In genomic region chr5:31241522-31242034, GRCm38 (mm10) we compare ENCODE assay signal across 8 mouse cellular contexts. TPM values are rescaled to one million over a fixed set of nuclear protein-coding genes. Genes with fewer than 3 reads are reported as not detected.
A peak's percentile ranks its signal among the peaks of the same experiment; 100 is the strongest.
DNase-seq lines count a peak whose midpoint lies in the region; ATAC-seq and TF ChIP-seq lines count a peak whose summit lies in the region.

No protein-coding gene starts in this region.

- H3K36me3 ChIP-seq in lung, embryonic 14.5 days (ENCODE audit: insufficient read depth) = peaks cover 33% of the 10 kb centered on the region
- peaks cover 30% of the 10 kb centered on the region for H3K36me3 ChIP-seq in embryonic facial prominence, embryonic 14.5 days (ENCODE audit: control insufficient read depth, insufficient read depth, low read length)
- H3K36me3 ChIP-seq in intestine, postnatal 0 days (ENCODE audit: control insufficient read depth, insufficient read depth) = peaks cover 29% of the 10 kb centered on the region
- H3K36me3 ChIP-seq in neural tube, embryonic 15.5 days = peaks cover 29% of the 10 kb centered on the region

- intact Hi-C loops in left cerebral cortex, postnatal 4 days (cut with DNase I) = no loop called here

- H3K27ac ChIP-seq in lung, embryonic 14.5 days (ENCODE audit: low read depth) = peak overlapping the region; percentile 98; the same call in 1 of the 2 replicates
- peak overlapping the region; percentile 98 for H3K27ac ChIP-seq in embryonic facial prominence, embryonic 14.5 days (replicated peaks; ENCODE audit: low read depth, low read length)
- H3K27ac ChIP-seq in intestine, postnatal 0 days (ENCODE audit: low read depth, low read length) = peak overlapping the region; percentile 100
- peak overlapping the region; percentile 99 for H3K27ac ChIP-seq in neural tube, embryonic 15.5 days (replicated peaks)

- H3K4me3 ChIP-seq in lung, embryonic 14.5 days (ENCODE audit: low read depth, low read length) = peak overlapping the region; percentile 95
- H3K4me3 ChIP-seq in embryonic facial prominence, embryonic 14.5 days (ENCODE audit: low read depth, low read length) = peak overlapping the region; percentile 88
- peak overlapping the region; percentile 98 for H3K4me3 ChIP-seq in intestine, postnatal 0 days (ENCODE audit: low read depth, low read length)
- H3K4me3 ChIP-seq in neural tube, embryonic 15.5 days (replicated peaks) = peak overlapping the region; percentile 95

- peak overlapping the region; percentile 95 for H3K9ac ChIP-seq in lung, embryonic 14.5 days
- H3K9ac ChIP-seq in embryonic facial prominence, embryonic 14.5 days (ENCODE audit: low read depth, low read length) = peak overlapping the region; percentile 98
- peak overlapping the region; percentile 98 for H3K9ac ChIP-seq in intestine, postnatal 0 days (ENCODE audit: low read depth, low read length)
- peak overlapping the region; percentile 98 for H3K9ac ChIP-seq in neural tube, embryonic 15.5 days (replicated peaks)

- TF ChIP-seq CTCF in lung, embryonic 14.5 days (IDR thresholded peaks at IDR 0.05; ENCODE audit: low read depth) = no peak
- TF ChIP-seq CTCF in intestine, postnatal 0 days (IDR thresholded peaks at IDR 0.05; ENCODE audit: low read depth) = no peak

- peaks cover 6% of the 10 kb centered on the region; the same call in 1 of the 2 replicates for H3K4me1 ChIP-seq in lung, embryonic 14.5 days (ENCODE audit: insufficient read depth)
- H3K4me1 ChIP-seq in embryonic facial prominence, embryonic 14.5 days (ENCODE audit: control insufficient read depth, insufficient read depth, low read length) = peaks cover 3% of the 10 kb centered on the region; the same call in 1 of the 2 replicates
- 0 out of 2 replicates have a peak, but pooled peaks cover 7% of the 10 kb centered on the region for H3K4me1 ChIP-seq in intestine, postnatal 0 days (replicated peaks; ENCODE audit: control insufficient read depth, insufficient read depth, low read length)
- peaks cover 25% of the 10 kb centered on the region for H3K4me1 ChIP-seq in neural tube, embryonic 15.5 days

- no peak for DNase-seq in lung, embryonic 14.5 days
- no peak for DNase-seq in lung, postnatal 36 days
- DNase-seq in embryonic facial prominence, embryonic 14.5 days (ENCODE audit: low spot score) = no peak
- DNase-seq in natural killer cell, adult 2 months (ENCODE audit: low spot score in 2 of 2) = no peak
- DNase-seq in kidney, adult 18-20 months = no peak
- no peak for DNase-seq in left cerebral cortex, postnatal 4 days

- peak overlapping the region; percentile 73 for H3K4me2 ChIP-seq in lung, embryonic 14.5 days
- peak overlapping the region; percentile 65 for H3K4me2 ChIP-seq in embryonic facial prominence, embryonic 14.5 days (ENCODE audit: low read depth, low read length)
- H3K4me2 ChIP-seq in intestine, postnatal 0 days (replicated peaks; ENCODE audit: low read depth) = peak overlapping the region; percentile 73
- H3K4me2 ChIP-seq in neural tube, embryonic 15.5 days = peak overlapping the region; percentile 64

- H3K27me3 ChIP-seq in lung, embryonic 14.5 days (ENCODE audit: insufficient read depth, low read length) = no peaks in the 10 kb centered on the region
- H3K27me3 ChIP-seq in embryonic facial prominence, embryonic 14.5 days (replicated peaks; ENCODE audit: control insufficient read depth, insufficient read depth, low read length) = no peaks in the 10 kb centered on the region
- H3K27me3 ChIP-seq in intestine, postnatal 0 days (replicated peaks; ENCODE audit: control insufficient read depth, insufficient read depth, low read length) = no peaks in the 10 kb centered on the region
- H3K27me3 ChIP-seq in neural tube, embryonic 15.5 days (replicated peaks) = no peaks in the 10 kb centered on the region

- under 1% methylated on average over 13 of the region's 13 CpGs for WGBS in lung, embryonic 14.5 days
- WGBS in embryonic facial prominence, embryonic 14.5 days = under 1% methylated on average over 13 of the region's 13 CpGs
- WGBS in intestine, postnatal 0 days = under 1% methylated on average over 13 of the region's 13 CpGs
- WGBS in neural tube, embryonic 15.5 days = under 1% methylated on average over 13 of the region's 13 CpGs

- ATAC-seq in lung, embryonic 14.5 days (ENCODE audit: insufficient read depth) = no peak
- no peak for ATAC-seq in embryonic facial prominence, embryonic 14.5 days (ENCODE audit: low read depth)
- no peak for ATAC-seq in intestine, postnatal 0 days
- ATAC-seq in neural tube, embryonic 15.5 days (ENCODE audit: low FRiP score) = no peak; the same call in 1 of the 2 replicates

- H3K9me3 ChIP-seq in lung, embryonic 14.5 days (ENCODE audit: low read depth, low read length) = no peaks in the 10 kb centered on the region
- H3K9me3 ChIP-seq in embryonic facial prominence, embryonic 14.5 days (ENCODE audit: control insufficient read depth, low read length) = 0 out of 2 replicates have a peak, but pooled peaks cover 2% of the 10 kb centered on the region
- H3K9me3 ChIP-seq in intestine, postnatal 0 days (ENCODE audit: control insufficient read depth) = no peaks in the 10 kb centered on the region
- H3K9me3 ChIP-seq in neural tube, embryonic 15.5 days (replicated peaks) = no peaks in the 10 kb centered on the region

RNA-seq across cellular contexts. Expression of gene Gm9970, which starts 0.5 kb away (rescaled TPM):
- polyA plus RNA-seq in lung, embryonic 14.5 days (2014; fragmentation: Nextera tagmentation; extraction: Ambion mirVana) = 0.37 and 0.38 TPM in 2 replicates
- polyA plus RNA-seq in embryonic facial prominence, embryonic 14.5 days (2014; fragmentation: Nextera tagmentation; extraction: Ambion mirVana) = 0.68 and 0.83 TPM in 2 replicates
- 0.51 and 0.70 TPM in 2 replicates for polyA plus RNA-seq in intestine, postnatal 0 days (2015; fragmentation: Nextera tagmentation; extraction: Ambion mirVana)
- 0.36 and 0.51 TPM in 2 replicates for polyA plus RNA-seq in neural tube, embryonic 15.5 days (2015; fragmentation: Nextera tagmentation; extraction: Ambion mirVana)
- total RNA-seq in left cerebral cortex, postnatal 4 days (2021) = not detected

RNA-seq across cellular contexts. Expression of gene Nrbp1, which starts 0.9 kb away (rescaled TPM):
- polyA plus RNA-seq in lung, embryonic 14.5 days (2014; fragmentation: Nextera tagmentation; extraction: Ambion mirVana) = 158 and 165 TPM in 2 replicates
- polyA plus RNA-seq in embryonic facial prominence, embryonic 14.5 days (2014; fragmentation: Nextera tagmentation; extraction: Ambion mirVana) = 157 and 172 TPM in 2 replicates
- polyA plus RNA-seq in intestine, postnatal 0 days (2015; fragmentation: Nextera tagmentation; extraction: Ambion mirVana) = 96.4 and 99.6 TPM in 2 replicates
- polyA plus RNA-seq in neural tube, embryonic 15.5 days (2015; fragmentation: Nextera tagmentation; extraction: Ambion mirVana) = 166 and 168 TPM in 2 replicates
- 10 to 100 TPM; 91.8 to 94.3 TPM for total RNA-seq in left cerebral cortex, postnatal 4 days (2021)

RNA-seq across cellular contexts. Expression of gene Krtcap3, which starts 9.9 kb away (rescaled TPM):
- polyA plus RNA-seq in lung, embryonic 14.5 days (2014; fragmentation: Nextera tagmentation; extraction: Ambion mirVana) = 31.1 and 32.0 TPM in 2 replicates
- polyA plus RNA-seq in embryonic facial prominence, embryonic 14.5 days (2014; fragmentation: Nextera tagmentation; extraction: Ambion mirVana) = 14.8 and 15.2 TPM in 2 replicates
- 105 and 108 TPM in 2 replicates for polyA plus RNA-seq in intestine, postnatal 0 days (2015; fragmentation: Nextera tagmentation; extraction: Ambion mirVana)
- polyA plus RNA-seq in neural tube, embryonic 15.5 days (2015; fragmentation: Nextera tagmentation; extraction: Ambion mirVana) = 3.0 and 11.2 TPM in 2 replicates
- total RNA-seq in left cerebral cortex, postnatal 4 days (2021) = 1 to 10 TPM; 2.2 to 3.1 TPM

RNA-seq across cellular contexts. Expression of gene Ppm1g, which starts 21.1 kb away (rescaled TPM):
- polyA plus RNA-seq in lung, embryonic 14.5 days (2014; fragmentation: Nextera tagmentation; extraction: Ambion mirVana) = 144 and 148 TPM in 2 replicates
- polyA plus RNA-seq in embryonic facial prominence, embryonic 14.5 days (2014; fragmentation: Nextera tagmentation; extraction: Ambion mirVana) = 102 and 107 TPM in 2 replicates
- 54.8 and 55.4 TPM in 2 replicates for polyA plus RNA-seq in intestine, postnatal 0 days (2015; fragmentation: Nextera tagmentation; extraction: Ambion mirVana)
- 167 and 173 TPM in 2 replicates for polyA plus RNA-seq in neural tube, embryonic 15.5 days (2015; fragmentation: Nextera tagmentation; extraction: Ambion mirVana)
- total RNA-seq in left cerebral cortex, postnatal 4 days (2021) = 100 to 1,000 TPM; 144 to 146 TPM

RNA-seq across cellular contexts. Expression of gene Zfp513, which starts 39.5 kb away (rescaled TPM):
- 5.4 and 7.1 TPM in 2 replicates for polyA plus RNA-seq in lung, embryonic 14.5 days (2014; fragmentation: Nextera tagmentation; extraction: Ambion mirVana)
- 5.4 and 5.8 TPM in 2 replicates for polyA plus RNA-seq in embryonic facial prominence, embryonic 14.5 days (2014; fragmentation: Nextera tagmentation; extraction: Ambion mirVana)
- 6.8 and 7.3 TPM in 2 replicates for polyA plus RNA-seq in intestine, postnatal 0 days (2015; fragmentation: Nextera tagmentation; extraction: Ambion mirVana)
- 14.2 and 14.9 TPM in 2 replicates for polyA plus RNA-seq in neural tube, embryonic 15.5 days (2015; fragmentation: Nextera tagmentation; extraction: Ambion mirVana)
- total RNA-seq in left cerebral cortex, postnatal 4 days (2021) = 10 to 100 TPM; 27.6 to 30.1 TPM
